Mouse (Mus musculus) neural tube, embryonic 12.5 days (tissue): ENCODE data around the gene Mdfi. TPM values are rescaled to one million over a fixed set of nuclear protein-coding genes. Genes with fewer than 3 reads are reported as not detected.
"Not testable (repeated sequence)": the region's sequence is repeated elsewhere in the genome, so short reads cannot be mapped to it uniquely, and the experiment has no call there.

Experiments
- ATAC-seq: fragments of 200-750 bp; cut with Nextera tagmentation; 2 replicates; pipeline ENCODE4 v1.8.0; 2017; ENCODE audit warnings: low read depth, mild to moderate bottlenecking, moderate TSS enrichment, moderate library complexity; ENCODE audit not compliant: low FRiP score
- H3K27ac ChIP-seq: fragments of 300-500 bp; sonication (generic); 2 replicates; pipeline ENCODE4 v1.5.1; 2016
- H3K27me3 ChIP-seq: fragments of 300-500 bp; sonication (generic); replicated peaks from 2 replicates; pipeline ENCODE4 v1.6.1; 2016; ENCODE audit warnings: mild to moderate bottlenecking
- H3K36me3 ChIP-seq: fragments of 300-500 bp; sonication (generic); 2 replicates; pipeline ENCODE4 v1.6.1; 2016; ENCODE audit warnings: mild to moderate bottlenecking
- H3K4me1 ChIP-seq: fragments of 300-500 bp; sonication (generic); 2 replicates; pipeline ENCODE4 v1.6.1; 2016
- H3K4me2 ChIP-seq: fragments of 300-500 bp; sonication (generic); replicated peaks from 2 replicates; pipeline ENCODE4 v1.6.1; 2016; ENCODE audit warnings: mild to moderate bottlenecking
- H3K4me3 ChIP-seq: fragments of 300-500 bp; sonication (generic); 2 replicates; pipeline ENCODE4 v1.5.1; 2016
- H3K9ac ChIP-seq: fragments of 300-500 bp; sonication (generic); 2 replicates; pipeline ENCODE4 v1.6.1; 2016; ENCODE audit warnings: mild to moderate bottlenecking
- H3K9me3 ChIP-seq: fragments of 300-500 bp; sonication (generic); 2 replicates; pipeline ENCODE4 v1.6.1; 2016; ENCODE audit warnings: mild to moderate bottlenecking
- WGBS: fragments of 180-500 bp; shearing (Covaris S2); methylation state at CpG from one replicate; pipeline ENCODE4 v1.1.7; 2016; 5-methylcytosine and 5-hydroxymethylcytosine counted together
- polyA plus RNA-seq: library from polyadenylated mRNA; unstranded; fragments of >200 nt; fragmentation: Nextera tagmentation; extraction: Ambion mirVana; gene quantifications from 2 replicates; pipeline ENCODE4 v1.2.1, GENCODE M21; 2016

Gene Mdfi
- polyA plus RNA-seq, 1 experiment from 2014 or later: 12.9 TPM

DNA sequence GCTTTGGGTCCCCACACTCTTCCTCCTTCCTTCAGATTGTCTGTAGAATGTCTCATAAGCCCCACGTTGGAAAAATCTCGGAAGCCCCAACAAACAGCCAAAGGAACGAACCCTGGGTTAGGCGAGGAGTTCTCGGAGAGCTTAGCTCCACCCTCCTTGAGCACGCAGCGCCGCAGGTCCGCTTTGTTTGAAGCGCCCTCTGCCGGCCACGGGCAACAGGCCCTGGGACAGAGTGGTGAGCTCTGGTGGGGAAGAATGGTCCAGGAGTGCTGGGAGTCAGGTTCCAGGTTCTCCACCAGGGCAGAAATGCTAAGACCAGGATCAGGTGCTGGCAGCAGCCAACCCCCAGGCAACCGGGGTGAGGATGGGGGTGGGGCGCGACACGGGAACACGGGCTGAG, 30.0 kb upstream of the Mdfi start:
- Histone ChIP-seq H3K4me2 (peak overlapping the region; percentile 45), H3K4me3 (0 out of 2 replicates have a peak overlapping the region, but pooled peaks have one; percentile 1), H3K4me1 (peaks cover 12% of the 10 kb centered on the region), H3K27me3 (no peaks in the 10 kb centered on the region), H3K9ac (no peak overlapping the region), H3K27ac (no peak overlapping the region), H3K9me3 (no peaks in the 10 kb centered on the region), H3K36me3 (peaks cover 16% of the 10 kb centered on the region)
- peak; percentile 71 for ATAC-seq
- WGBS: 2% methylated on average over 17 of the region's 17 CpGs

- Histone ChIP-seq H3K9me3 (no peaks in the 10 kb centered on the region), H3K4me2 (no peak overlapping the region), H3K36me3 (peaks cover 8% of the 10 kb centered on the region), H3K27ac (no peak overlapping the region), H3K9ac (no peak overlapping the region; the same call in 1 of the 2 replicates), H3K4me3 (no peak overlapping the region), H3K27me3 (no peaks in the 10 kb centered on the region), H3K4me1 (peaks cover 12% of the 10 kb centered on the region)
- no peak for ATAC-seq
- WGBS: 19% methylated on average over 11 of the region's 11 CpGs
Measured at GRCm38 (mm10) chr17:47863437-47863836, 28.9 kb upstream of the Mdfi start.

- no peak overlapping the region for H3K27ac ChIP-seq
- H3K9ac ChIP-seq: no peak overlapping the region
- no peaks in the 10 kb centered on the region for H3K9me3 ChIP-seq
- no peak for ATAC-seq
- no peaks in the 10 kb centered on the region for H3K27me3 ChIP-seq
- WGBS: 56% methylated on average over 4 of the region's 4 CpGs
- peaks cover 12% of the 10 kb centered on the region for H3K4me1 ChIP-seq
- H3K4me2 ChIP-seq: no peak overlapping the region
- no peak overlapping the region for H3K4me3 ChIP-seq
- peaks cover 6% of the 10 kb centered on the region for H3K36me3 ChIP-seq
Measured at GRCm38 (mm10) chr17:47863023-47863422, 28.5 kb upstream of the Mdfi start.

- H3K36me3 ChIP-seq: no peaks in the 10 kb centered on the region
- WGBS: 87% methylated on average over 4 of the region's 4 CpGs
- H3K4me1 ChIP-seq: no peaks in the 10 kb centered on the region
- H3K4me2 ChIP-seq: no peak overlapping the region
- peaks cover 10% of the 10 kb centered on the region for H3K27me3 ChIP-seq
- no peak overlapping the region for H3K27ac ChIP-seq
- H3K4me3 ChIP-seq: no peak overlapping the region
- no peaks in the 10 kb centered on the region for H3K9me3 ChIP-seq
- no peak for ATAC-seq
- H3K9ac ChIP-seq: no peak overlapping the region
Measured at GRCm38 (mm10) chr17:47855544-47855943, 21.1 kb upstream of the Mdfi start.

- Histone ChIP-seq H3K4me2 (no peak overlapping the region), H3K36me3 (no peaks in the 10 kb centered on the region), H3K4me1 (no peaks in the 10 kb centered on the region), H3K9me3 (no peaks in the 10 kb centered on the region), H3K4me3 (no peak overlapping the region), H3K9ac (no peak overlapping the region), H3K27ac (no peak overlapping the region), H3K27me3 (peaks cover 10% of the 10 kb centered on the region)
- 72% methylated on average over 8 of the region's 8 CpGs for WGBS
- ATAC-seq: no peak
Measured at GRCm38 (mm10) chr17:47854908-47855307, 20.4 kb upstream of the Mdfi start.

GRCm38 (mm10) chr17:47853760-47854159, 19.3 kb upstream of the Mdfi start:
- H3K4me1 ChIP-seq: no peaks in the 10 kb centered on the region
- 91% methylated on average over 4 of the region's 4 CpGs for WGBS
- no peak overlapping the region for H3K4me3 ChIP-seq

DNA sequence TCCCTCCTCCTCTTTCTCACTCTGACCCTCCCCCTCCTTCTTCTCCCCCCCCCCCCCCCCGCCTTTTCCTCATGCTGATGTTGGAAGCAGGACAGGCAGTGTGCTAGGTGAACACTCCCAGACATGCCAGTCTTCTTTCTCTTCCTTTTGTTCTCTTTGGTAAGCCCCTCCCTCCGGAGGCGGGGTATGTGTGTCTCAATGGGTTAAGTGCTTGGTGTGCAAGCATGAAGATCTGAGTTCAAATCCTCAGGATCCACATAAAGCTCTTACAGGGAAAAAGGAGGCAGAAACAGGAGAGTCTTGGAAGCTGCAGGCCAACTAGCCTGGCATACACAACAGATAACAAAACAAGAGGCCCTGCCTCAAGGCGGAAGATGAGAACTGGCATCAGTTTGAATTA, 18.8 kb upstream of the Mdfi start:
- Histone ChIP-seq H3K4me3 (no peak overlapping the region), H3K36me3 (no peaks in the 10 kb centered on the region), H3K9ac (no peak overlapping the region), H3K27me3 (peaks cover 10% of the 10 kb centered on the region), H3K4me2 (no peak overlapping the region), H3K9me3 (no peaks in the 10 kb centered on the region), H3K27ac (no peak overlapping the region), H3K4me1 (no peaks in the 10 kb centered on the region)
- 94% methylated on average over 3 of the region's 4 CpGs for WGBS
- no peak for ATAC-seq

More at GRCm38 (mm10) chr17:47853760-47854159, 19.3 kb upstream of the Mdfi start:
- H3K27me3 ChIP-seq: peaks cover 10% of the 10 kb centered on the region
- ATAC-seq: no peak
- no peak overlapping the region for H3K9ac ChIP-seq
- H3K9me3 ChIP-seq: no peaks in the 10 kb centered on the region
- H3K27ac ChIP-seq: no peak overlapping the region
- H3K36me3 ChIP-seq: no peaks in the 10 kb centered on the region
- H3K4me2 ChIP-seq: no peak overlapping the region

DNA sequence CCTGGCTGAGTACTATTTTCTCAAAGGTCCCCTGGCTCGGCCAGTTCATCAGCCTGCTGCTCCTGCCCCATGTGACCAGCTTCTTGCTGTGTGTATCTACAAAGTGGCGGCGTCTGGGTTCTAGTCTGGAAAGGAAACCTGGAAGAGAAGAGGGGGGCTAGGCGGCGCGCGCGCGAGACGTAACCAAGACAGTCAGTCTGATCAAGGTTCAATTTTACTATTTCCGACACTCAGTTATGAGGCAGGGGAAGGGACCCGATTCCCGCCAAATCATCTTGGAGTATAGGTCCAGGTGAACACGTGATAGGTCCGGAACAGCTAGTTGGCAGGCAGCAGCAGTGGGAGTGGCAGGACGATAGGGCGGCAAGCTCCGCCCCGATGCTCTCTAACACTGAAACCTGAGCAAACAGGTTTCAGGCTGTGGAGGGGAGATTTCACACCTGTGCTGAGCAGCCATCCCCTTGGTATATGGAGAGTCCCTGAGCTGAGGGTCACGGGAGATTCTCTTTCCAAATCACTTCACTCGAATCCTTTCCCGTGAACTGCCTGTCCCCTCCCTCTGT, 17.4 kb upstream of the Mdfi start:
- 11% methylated on average over 22 of the region's 22 CpGs for WGBS
- not testable (repeated sequence) for H3K9me3 ChIP-seq, H3K4me1 ChIP-seq, H3K27ac ChIP-seq, H3K36me3 ChIP-seq, ATAC-seq, H3K9ac ChIP-seq, H3K4me3 ChIP-seq
- Histone ChIP-seq H3K27me3 (peaks cover 10% of the 10 kb centered on the region), H3K4me2 (peak overlapping the region; percentile 47)

- Histone ChIP-seq H3K4me1 (no peaks in the 10 kb centered on the region), H3K4me2 (no peak overlapping the region), H3K27ac (no peak overlapping the region), H3K9ac (no peak overlapping the region), H3K36me3 (no peaks in the 10 kb centered on the region), H3K27me3 (peaks cover 10% of the 10 kb centered on the region), H3K4me3 (no peak overlapping the region), H3K9me3 (no peaks in the 10 kb centered on the region)
- ATAC-seq: no peak
- WGBS: 85% methylated on average over 7 of the region's 7 CpGs
Measured at GRCm38 (mm10) chr17:47850639-47851314, 16.3 kb upstream of the Mdfi start.

DNA sequence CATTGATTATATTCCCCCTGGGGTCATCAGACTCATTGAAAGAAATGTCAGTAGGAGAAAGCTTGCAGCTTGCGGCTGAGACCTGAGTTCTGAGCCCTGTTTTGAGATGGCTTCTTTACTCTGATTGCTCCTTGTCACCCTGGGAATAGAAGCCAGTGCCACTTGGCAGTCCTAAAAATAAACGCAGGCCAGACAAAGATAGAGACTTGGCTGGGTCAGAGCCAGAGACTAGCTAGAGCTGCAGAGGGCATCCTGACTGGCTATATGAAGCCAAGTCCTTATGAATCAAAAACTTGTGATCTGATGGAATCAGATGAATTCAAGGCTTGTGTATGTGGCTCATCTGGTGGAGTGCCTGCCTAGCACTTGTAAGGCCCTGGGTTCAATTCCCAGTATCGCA, 15.5 kb upstream of the Mdfi start:
- Histone ChIP-seq H3K4me3 (no peak overlapping the region), H3K9me3 (no peaks in the 10 kb centered on the region), H3K27me3 (peaks cover 10% of the 10 kb centered on the region), H3K4me2 (no peak overlapping the region), H3K36me3 (no peaks in the 10 kb centered on the region), H3K9ac (no peak overlapping the region), H3K27ac (no peak overlapping the region), H3K4me1 (no peaks in the 10 kb centered on the region)
- 74% methylated on average over 3 of the region's 3 CpGs for WGBS
- ATAC-seq: no peak

GRCm38 (mm10) chr17:47847985-47848384, 13.5 kb upstream of the Mdfi start:
- Histone ChIP-seq H3K4me3 (no peak overlapping the region), H3K36me3 (no peaks in the 10 kb centered on the region), H3K27ac (no peak overlapping the region), H3K9me3 (no peaks in the 10 kb centered on the region; the same call in 1 of the 2 replicates), H3K4me2 (no peak overlapping the region), H3K9ac (no peak overlapping the region), H3K4me1 (no peaks in the 10 kb centered on the region), H3K27me3 (peaks cover 10% of the 10 kb centered on the region)
- WGBS: 87% methylated on average over 6 of the region's 6 CpGs
- ATAC-seq: no peak

GRCm38 (mm10) chr17:47845609-47846008, 11.1 kb upstream of the Mdfi start:
- WGBS: 86% methylated on average over 11 of the region's 11 CpGs
- no peaks in the 10 kb centered on the region for H3K27me3 ChIP-seq
- no peak for ATAC-seq
- H3K9me3 ChIP-seq: no peaks in the 10 kb centered on the region; the same call in 1 of the 2 replicates
- H3K9ac ChIP-seq: no peak overlapping the region
- no peak overlapping the region for H3K4me2 ChIP-seq
- no peaks in the 10 kb centered on the region for H3K4me1 ChIP-seq
- H3K36me3 ChIP-seq: no peaks in the 10 kb centered on the region
- no peak overlapping the region for H3K27ac ChIP-seq
- H3K4me3 ChIP-seq: no peak overlapping the region

- no peaks in the 10 kb centered on the region for H3K36me3 ChIP-seq
- WGBS: 92% methylated on average over 3 of the region's 3 CpGs
- no peak overlapping the region for H3K27ac ChIP-seq
- H3K4me1 ChIP-seq: no peaks in the 10 kb centered on the region
- no peak overlapping the region for H3K4me2 ChIP-seq
- H3K9me3 ChIP-seq: no peaks in the 10 kb centered on the region; the same call in 1 of the 2 replicates
- ATAC-seq: no peak
- no peaks in the 10 kb centered on the region for H3K27me3 ChIP-seq
- H3K4me3 ChIP-seq: no peak overlapping the region
- H3K9ac ChIP-seq: no peak overlapping the region
Measured at GRCm38 (mm10) chr17:47843465-47843864, 9.0 kb upstream of the Mdfi start.
